Mouse (Mus musculus) CH12.LX (cell line): ENCODE measurements around the gene Prom1. TPM values are rescaled to one million over a fixed set of nuclear protein-coding genes. Genes with fewer than 3 reads are reported as not detected.

Experiments
- DNase-seq: peaks from one replicate; pipeline ENCODE4 v3.0.0-alpha.2; 2013; ENCODE audit errors: extremely low read depth
- H3K27ac ChIP-seq: 2 replicates; pipeline ENCODE4 v1.5.1; 2012; ENCODE audit warnings: low read depth, mild to moderate bottlenecking, control low read depth, moderate library complexity; ENCODE audit not compliant: insufficient read depth
- H3K27me3 ChIP-seq: replicated peaks from 2 replicates; pipeline ENCODE3; 2012; ENCODE audit warnings: inconsistent platforms
- H3K36me3 ChIP-seq, 2 experiments: replicated peaks in 1 of 2; 2 replicates each; pipeline versions ENCODE3 to v1.6.1; 2012; ENCODE audit warnings: inconsistent platforms in 1 of 2, low read length in 1 of 2, mild to moderate bottlenecking in 1 of 2, mixed read lengths in 1 of 2, moderate library complexity in 1 of 2; ENCODE audit not compliant: control insufficient read depth in 1 of 2, insufficient read depth in 1 of 2
- H3K4me1 ChIP-seq, 2 experiments: 2 replicates each; pipeline ENCODE4 v1.6.1; 2012; ENCODE audit warnings: inconsistent platforms in 1 of 2, moderate library complexity in 1 of 2; ENCODE audit not compliant: insufficient read depth in 2 of 2, control insufficient read depth in 1 of 2
- H3K4me2 ChIP-seq: 2 replicates; pipeline ENCODE4 v1.6.1; 2012; ENCODE audit warnings: low read depth, mild to moderate bottlenecking, control low read depth; ENCODE audit not compliant: poor library complexity, insufficient read depth, severe bottlenecking
- H3K4me3 ChIP-seq, 3 experiments: fragments of 150-350 bp in 1 of 3; sonication (generic) in 1 of 3; replicated peaks in 1 of 3; 2 replicates each; pipeline versions ENCODE3 to v1.5.1; 2011 to 2012; ENCODE audit warnings: low read depth in 2 of 3, low read length in 2 of 3, mild to moderate bottlenecking in 2 of 3, moderate library complexity in 2 of 3, control low read depth in 1 of 3, improper control_type of control experiment in 1 of 3, inconsistent platforms in 1 of 3, mixed read lengths in 1 of 3; ENCODE audit not compliant: poor library complexity in 1 of 3
- H3K79me2 ChIP-seq: replicated peaks from 2 replicates; pipeline ENCODE4 v1.6.1; 2012; ENCODE audit warnings: mild to moderate bottlenecking, moderate library complexity; ENCODE audit not compliant: control insufficient read depth, poor library complexity, insufficient read depth, severe bottlenecking; ENCODE audit errors: extremely low read depth
- H3K9ac ChIP-seq: 2 replicates; pipeline ENCODE4 v1.6.1; 2012; ENCODE audit warnings: low read depth, mild to moderate bottlenecking, control low read depth, moderate library complexity; ENCODE audit not compliant: insufficient read depth
- H3K9me3 ChIP-seq: replicated peaks from 2 replicates; pipeline ENCODE3; 2012; ENCODE audit warnings: low read length, inconsistent platforms, mixed read lengths
- BHLHE40 ChIP-seq: IDR thresholded peaks from 2 replicates; pipeline ENCODE4 v1.6.1; 2011; ENCODE audit warnings: mild to moderate bottlenecking, low read depth, low read length, improper control_type of control experiment
- CHD1 ChIP-seq: IDR thresholded peaks from 2 replicates; pipeline ENCODE4 v1.6.1; 2012; ENCODE audit warnings: low read depth, low read length, improper control_type of control experiment, inconsistent platforms
- CHD2 ChIP-seq: IDR thresholded peaks from 2 replicates; pipeline ENCODE4 v1.6.1; 2011; ENCODE audit warnings: low read length, improper control_type of control experiment
- CTCF ChIP-seq, 2 experiments: IDR thresholded peaks in 1 of 2; conservative IDR thresholded peaks in 1 of 2; 2 replicates each; pipeline ENCODE4 v1.5.1; 2011 to 2012; ENCODE audit warnings: low read depth in 2 of 2, low read length in 2 of 2, improper control_type of control experiment in 1 of 2, inconsistent platforms in 1 of 2, mild to moderate bottlenecking in 1 of 2, moderate library complexity in 1 of 2
- ELF1 ChIP-seq: IDR thresholded peaks from 2 replicates; pipeline ENCODE4 v1.6.1; 2014; ENCODE audit warnings: low read depth, mild to moderate bottlenecking, inconsistent platforms, low read length, improper control_type of control experiment
- EP300 ChIP-seq: IDR thresholded peaks from 2 replicates; pipeline ENCODE4 v1.6.1; 2011; ENCODE audit warnings: low read length, improper control_type of control experiment
- ETS1 ChIP-seq: conservative IDR thresholded peaks from 2 replicates; pipeline ENCODE4 v1.6.1; 2012; ENCODE audit warnings: low read depth, mild to moderate bottlenecking, inconsistent platforms, low read length, improper control_type of control experiment, moderate library complexity
- GABPA ChIP-seq: IDR thresholded peaks from 2 replicates; pipeline ENCODE4 v1.6.1; 2012; ENCODE audit warnings: low read depth, low read length, improper control_type of control experiment, inconsistent platforms; ENCODE audit not compliant: insufficient replicate concordance
- HCFC1 ChIP-seq: IDR thresholded peaks from 2 replicates; pipeline ENCODE4 v1.6.1; 2012; ENCODE audit warnings: low read depth, mild to moderate bottlenecking, inconsistent platforms, low read length, improper control_type of control experiment
- KAT2A ChIP-seq: IDR thresholded peaks from 2 replicates; pipeline ENCODE4 v1.6.1; 2012; ENCODE audit warnings: low read length, improper control_type of control experiment, inconsistent platforms; ENCODE audit not compliant: insufficient replicate concordance
- MAFK ChIP-seq: IDR thresholded peaks from 2 replicates; pipeline ENCODE4 v1.6.1; 2011; ENCODE audit warnings: low read length, improper control_type of control experiment; ENCODE audit not compliant: insufficient replicate concordance
- MAX ChIP-seq: IDR thresholded peaks from 2 replicates; pipeline ENCODE4 v1.6.1; 2011; ENCODE audit warnings: low read length, improper control_type of control experiment
- MAZ ChIP-seq: IDR thresholded peaks from 2 replicates; pipeline ENCODE4 v1.6.1; 2012; ENCODE audit warnings: low read depth, mild to moderate bottlenecking, inconsistent platforms, low read length, improper control_type of control experiment, moderate library complexity
- MEF2A ChIP-seq: IDR thresholded peaks from 2 replicates; pipeline ENCODE4 v1.6.1; 2014; ENCODE audit warnings: low read depth, mild to moderate bottlenecking, inconsistent platforms, low read length, improper control_type of control experiment, borderline replicate concordance
- MXI1 ChIP-seq: IDR thresholded peaks from 2 replicates; pipeline ENCODE4 v1.6.1; 2011; ENCODE audit warnings: mild to moderate bottlenecking, low read depth, low read length, improper control_type of control experiment
- MYC ChIP-seq: IDR thresholded peaks from 2 replicates; pipeline ENCODE4 v1.6.1; 2011; ENCODE audit warnings: low read depth, mild to moderate bottlenecking, improper control_type of control experiment, low read length
- NELFE ChIP-seq: IDR thresholded peaks from 2 replicates; pipeline ENCODE4 v1.6.1; 2011; ENCODE audit warnings: low read depth, low read length, improper control_type of control experiment
- NRF1 ChIP-seq: IDR thresholded peaks from 2 replicates; pipeline ENCODE4 v1.6.1; 2014; ENCODE audit warnings: low read depth, mild to moderate bottlenecking, inconsistent platforms, low read length, improper control_type of control experiment, moderate library complexity
- PAX5 ChIP-seq: IDR thresholded peaks from 2 replicates; pipeline ENCODE4 v1.6.1; 2012; ENCODE audit warnings: low read length, inconsistent platforms, mixed read lengths
- POLR2A ChIP-seq: IDR thresholded peaks from 2 replicates; pipeline ENCODE4 v1.6.1; 2011; ENCODE audit warnings: low read depth, mild to moderate bottlenecking, improper control_type of control experiment, low read length
- POLR2AphosphoS2 ChIP-seq: IDR thresholded peaks from 2 replicates; pipeline ENCODE4 v1.6.1; 2011; ENCODE audit warnings: low read depth, low read length, improper control_type of control experiment
- RAD21 ChIP-seq: IDR thresholded peaks from 2 replicates; pipeline ENCODE4 v1.6.1; 2011; ENCODE audit warnings: low read depth, mild to moderate bottlenecking, low read length, improper control_type of control experiment, moderate library complexity
- RCOR1 ChIP-seq: conservative IDR thresholded peaks from 2 replicates; pipeline ENCODE4 v1.6.1; 2012; ENCODE audit warnings: low read depth, mild to moderate bottlenecking, inconsistent platforms, low read length, improper control_type of control experiment
- SMC3 ChIP-seq: IDR thresholded peaks from 2 replicates; pipeline ENCODE4 v1.6.1; 2011; ENCODE audit warnings: low read depth, low read length, improper control_type of control experiment
- TBP ChIP-seq: conservative IDR thresholded peaks from 2 replicates; pipeline ENCODE4 v1.6.1; 2011; ENCODE audit warnings: low read depth, low read length, improper control_type of control experiment
- USF1 ChIP-seq: IDR thresholded peaks from 2 replicates; pipeline ENCODE4 v1.6.1; 2014; ENCODE audit warnings: low read depth, mild to moderate bottlenecking, inconsistent platforms, low read length, improper control_type of control experiment
- USF2 ChIP-seq: conservative IDR thresholded peaks from 2 replicates; pipeline ENCODE4 v1.6.1; 2011; ENCODE audit warnings: low read depth, low read length, improper control_type of control experiment
- ZC3H11A ChIP-seq: IDR thresholded peaks from 2 replicates; pipeline ENCODE4 v1.6.1; 2012; ENCODE audit warnings: low read depth, mild to moderate bottlenecking, inconsistent platforms, low read length, improper control_type of control experiment
- ZKSCAN1 ChIP-seq: IDR thresholded peaks from 2 replicates; pipeline ENCODE4 v1.6.1; 2012; ENCODE audit warnings: low read depth, inconsistent platforms, low read length, improper control_type of control experiment, borderline replicate concordance
- ZNF384 ChIP-seq: IDR thresholded peaks from 2 replicates; pipeline ENCODE4 v1.6.1; 2012; ENCODE audit warnings: low read depth, low read length, improper control_type of control experiment, inconsistent platforms
- dilution Hi-C: fragments of 300-500 bp; cut with MboI; formaldehyde crosslinking; loops from 2 replicates; pipeline ENCODE4 v1.14.3; 2020; ENCODE audit warnings: low sequenced_read_pairs; ENCODE audit not compliant: extremely low pct_unique_long_range_greater_than_20kb, extremely low pct_ligation_motif_present
- in situ Hi-C: fragments of 300-500 bp; cut with MboI; formaldehyde crosslinking; loops from 3 replicates; pipeline ENCODE4 v1.14.3; 2019; ENCODE audit warnings: low sequenced_read_pairs, low pct_ligation_motif_present, low pct_unique_long_range_greater_than_20kb, mixed read lengths
- polyA plus RNA-seq: library from polyadenylated mRNA; unstranded; fragments of >175 nt; gene quantifications from 2 replicates; pipeline ENCODE4 v1.2.1, GENCODE M21; 2012; ENCODE audit warnings: low read depth; ENCODE audit not compliant: insufficient read length
- total RNA-seq, 2 experiments: library from RNA; depleted of rRNA; stranded (reverse); fragments of 300-350 nt in 1 of 2; fragments of >200 nt in 1 of 2; gene quantifications; 2 replicates each; pipeline ENCODE4 v1.2.3; 2012 to 2014

Prom1 gene
- total and polyA plus RNA-seq, 3 experiments, result 0.13 to 0.39 (median 0.21) TPM

DNA sequence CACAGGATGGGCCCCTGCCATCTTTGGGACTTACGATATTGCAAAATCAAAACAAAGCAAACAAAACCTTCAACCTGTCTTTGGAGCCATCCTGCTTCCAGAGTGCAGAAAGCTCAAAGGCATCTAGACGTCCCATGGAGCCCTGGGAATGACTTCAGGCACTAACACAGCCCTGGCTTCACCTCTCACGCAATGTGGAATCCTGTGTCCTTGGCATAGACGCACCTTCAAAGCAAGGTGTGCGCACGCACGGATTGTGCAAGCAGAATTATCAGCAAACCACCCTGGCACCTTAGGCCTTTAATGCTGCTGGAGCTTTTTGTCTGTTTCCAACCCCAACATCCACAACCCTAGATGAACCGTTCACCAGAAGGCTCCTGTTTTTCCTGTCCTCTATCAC lies 104.2 kb downstream of the Prom1 start:
- Histone ChIP-seq H3K27me3 (no peaks in the 10 kb centered on the region), H3K27ac (no peak overlapping the region), H3K9me3 (no peaks in the 10 kb centered on the region), H3K79me2 (no peaks in the 10 kb centered on the region), H3K4me1 (peaks cover 3 to 8% of the 10 kb centered on the region in 2 experiments; a peak in 3 of 4 replicates), H3K4me2 (no peak overlapping the region), H3K4me3 (no peak overlapping the region), H3K9ac (no peak overlapping the region), H3K36me3 (no peaks in the 10 kb centered on the region)
- dilution Hi-C loops (no loop called here), in situ Hi-C loops (no loop called here)
- DNase-seq, result no peak
- TF ChIP-seq NELFE, result no peak
- no peak for TF ChIP-seq USF1
- no peak for TF ChIP-seq MAX
- no peak for TF ChIP-seq TBP
- no peak for TF ChIP-seq MYC
- TF ChIP-seq ZC3H11A, result no peak
- TF ChIP-seq CTCF (conservative IDR thresholded peaks at IDR 0.05 in 1 of 2, IDR thresholded peaks at IDR 0.05 in 1 of 2; ENCODE audit: low read depth in 2 of 2, low read length in 2 of 2), result no peak
- no peak for TF ChIP-seq ELF1
- no peak for TF ChIP-seq ZKSCAN1
- no peak for TF ChIP-seq RCOR1
- no peak for TF ChIP-seq POLR2A
- no peak for TF ChIP-seq BHLHE40
- no peak for TF ChIP-seq MEF2A
- TF ChIP-seq NRF1, result no peak
- TF ChIP-seq POLR2AphosphoS2, result no peak
- no peak for TF ChIP-seq USF2
- TF ChIP-seq MXI1, result no peak
- no peak for TF ChIP-seq RAD21

DNA sequence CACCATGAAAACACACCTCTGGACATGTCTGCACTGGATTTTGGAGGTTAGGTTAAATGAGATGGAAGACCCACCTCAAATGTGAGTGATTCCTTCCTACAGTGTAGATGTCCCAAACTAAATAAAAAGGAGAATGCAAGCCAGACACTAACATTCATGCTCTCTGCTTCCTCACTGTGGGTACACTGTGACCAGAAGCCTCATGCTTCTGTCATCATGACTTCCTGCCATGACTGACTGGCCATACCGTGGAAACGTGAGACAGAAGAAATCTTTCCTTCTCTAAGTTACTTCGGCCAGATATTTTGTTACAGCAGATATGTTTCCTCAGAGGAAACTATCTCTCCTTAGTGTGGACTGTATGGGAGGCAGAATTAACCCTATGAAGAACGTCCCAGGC lies 105.7 kb downstream of the Prom1 start:
- H3K79me2 ChIP-seq, result no peaks in the 10 kb centered on the region
- H3K27ac ChIP-seq, result no peak overlapping the region
- no peaks in the 10 kb centered on the region for H3K36me3 ChIP-seq
- no peak overlapping the region for H3K9ac ChIP-seq
- H3K4me2 ChIP-seq, result no peak overlapping the region
- peaks cover 3 to 8% of the 10 kb centered on the region in 2 experiments; a peak in 3 of 4 replicates for H3K4me1 ChIP-seq
- H3K27me3 ChIP-seq, result no peaks in the 10 kb centered on the region
- H3K9me3 ChIP-seq, result no peaks in the 10 kb centered on the region
- in situ Hi-C loops (no loop called here), dilution Hi-C loops (no loop called here)
- no peak overlapping the region for H3K4me3 ChIP-seq
- DNase-seq, result no peak
- TF ChIP-seq GABPA (no peak), NELFE (no peak), SMC3 (no peak), EP300 (no peak), ZNF384 (no peak), CHD2 (no peak), POLR2AphosphoS2 (no peak), ETS1 (no peak), MAFK (no peak), CHD1 (no peak), MXI1 (no peak), KAT2A (no peak), BHLHE40 (no peak), MAZ (no peak), HCFC1 (no peak), TBP (no peak), MEF2A (no peak), PAX5 (no peak)
